Mouse (Mus musculus) intestine, embryonic 16.5 days (tissue): ENCODE data around the gene Akr1b10. TPM values are rescaled to one million over a fixed set of nuclear protein-coding genes. Genes with fewer than 3 reads are reported as not detected.

Experiments used
- ATAC-seq: fragments of 200-750 bp; cut with Nextera tagmentation; 2 replicates; pipeline ENCODE4 v1.8.0; 2017; ENCODE audit warnings: moderate TSS enrichment, moderate library complexity
- H3K27ac ChIP-seq: fragments of 300-500 bp; sonication (generic); 2 replicates; pipeline ENCODE4 v1.5.1; 2014; ENCODE audit warnings: mild to moderate bottlenecking, low read length
- H3K27me3 ChIP-seq: fragments of 300-500 bp; sonication (generic); replicated peaks from 2 replicates; pipeline ENCODE4 v1.6.1; 2014; ENCODE audit warnings: low read length, control low read depth, mixed read lengths; ENCODE audit not compliant: control insufficient read depth, insufficient read depth
- H3K36me3 ChIP-seq: fragments of 300-500 bp; sonication (generic); 2 replicates; pipeline ENCODE4 v1.6.1; 2014; ENCODE audit warnings: low read length, control low read depth; ENCODE audit not compliant: control insufficient read depth, insufficient read depth
- H3K4me1 ChIP-seq: fragments of 300-500 bp; sonication (generic); 2 replicates; pipeline ENCODE4 v1.6.1; 2014; ENCODE audit warnings: low read length, control low read depth, mixed read lengths; ENCODE audit not compliant: control insufficient read depth, insufficient read depth
- H3K4me2 ChIP-seq: fragments of 300-500 bp; sonication (generic); 2 replicates; pipeline ENCODE4 v1.6.1; 2014; ENCODE audit warnings: low read depth, low read length, control low read depth
- H3K4me3 ChIP-seq: fragments of 300-500 bp; sonication (generic); 2 replicates; pipeline ENCODE4 v1.5.1; 2014; ENCODE audit warnings: mild to moderate bottlenecking, low read length
- H3K9ac ChIP-seq: fragments of 300-500 bp; sonication (generic); 2 replicates; pipeline ENCODE4 v1.6.1; 2014; ENCODE audit warnings: low read depth, low read length
- H3K9me3 ChIP-seq: fragments of 300-500 bp; sonication (generic); 2 replicates; pipeline ENCODE4 v1.6.1; 2016; ENCODE audit warnings: low read length, control low read depth; ENCODE audit not compliant: control insufficient read depth
- WGBS: fragments of 180-500 bp; shearing (Covaris S2); extraction: QIAGEN DNeasy Blood & Tissue Kit; methylation state at CpG from one replicate; pipeline ENCODE4 v1.1.7; 2014; 5-methylcytosine and 5-hydroxymethylcytosine counted together
- polyA plus RNA-seq: library from polyadenylated mRNA; unstranded; fragments of >200 nt; fragmentation: Nextera tagmentation; extraction: Ambion mirVana; gene quantifications from 2 replicates; pipeline ENCODE4 v1.2.1, GENCODE M21; 2015

Akr1b10 gene
- polyA plus RNA-seq, 1 experiment from 2014 or later: 16.0 TPM

DNA sequence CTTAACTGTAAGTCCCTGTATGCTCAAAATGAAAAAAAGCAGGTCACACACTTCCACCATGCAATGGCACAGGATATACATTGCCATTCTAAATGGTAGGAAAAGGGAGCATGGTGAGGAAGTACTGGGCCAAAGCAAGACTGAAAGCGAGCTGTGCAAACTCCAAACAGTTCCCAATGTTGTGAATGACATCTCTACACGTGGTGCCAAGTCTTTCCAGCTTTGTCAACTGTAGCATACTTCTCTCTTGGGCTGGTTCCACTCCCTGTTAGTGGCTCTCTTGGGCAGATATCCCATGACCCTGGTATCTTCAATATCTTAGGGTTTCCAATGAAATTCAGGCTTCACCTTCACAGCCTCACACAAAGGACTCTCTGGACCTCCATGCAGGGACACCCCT is 55.0 kb downstream of the Akr1b10 start:
- no peak overlapping the region for H3K4me2 ChIP-seq
- no peaks in the 10 kb centered on the region for H3K36me3 ChIP-seq
- no peak overlapping the region for H3K4me3 ChIP-seq
- no peaks in the 10 kb centered on the region for H3K9me3 ChIP-seq
- WGBS: 59% methylated on average over 2 of the region's 2 CpGs
- no peaks in the 10 kb centered on the region for H3K27me3 ChIP-seq
- ATAC-seq: no peak
- no peaks in the 10 kb centered on the region for H3K4me1 ChIP-seq
- no peak overlapping the region for H3K9ac ChIP-seq
- no peak overlapping the region for H3K27ac ChIP-seq

DNA sequence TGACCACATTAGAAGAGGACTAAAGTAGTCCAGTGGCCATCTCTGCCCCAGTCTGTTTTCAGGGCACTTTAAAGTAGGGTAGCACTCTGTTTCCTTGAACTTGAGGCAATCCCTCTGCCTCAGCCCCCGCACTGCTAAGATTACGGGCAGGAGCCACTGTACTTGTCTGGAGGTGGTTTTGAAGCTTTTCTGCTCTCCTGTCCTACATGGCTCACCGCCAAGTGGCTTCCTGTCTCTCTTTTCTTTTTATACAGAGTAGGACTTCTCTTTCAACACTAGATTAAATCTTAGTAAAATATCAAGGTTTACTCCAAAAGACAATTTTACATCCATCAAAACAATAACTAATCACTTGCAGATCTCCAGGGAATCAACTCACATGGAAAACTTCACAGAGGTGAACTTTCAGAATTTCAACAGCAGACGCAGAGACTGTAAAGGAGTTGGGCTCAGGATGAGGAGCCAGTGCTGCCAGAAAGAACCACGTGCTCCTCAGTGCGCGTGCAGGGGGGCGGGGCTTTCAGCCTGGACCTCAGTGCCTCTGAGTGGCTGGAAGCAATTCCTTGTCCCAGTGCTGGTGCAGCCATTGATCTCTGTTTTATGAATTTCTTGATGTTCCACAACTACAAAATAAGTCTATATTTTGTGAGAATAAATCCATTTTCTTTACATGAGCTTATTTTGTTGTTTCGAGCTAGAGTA is 57.7 kb downstream of the Akr1b10 start:
- H3K27me3 ChIP-seq: no peaks in the 10 kb centered on the region
- H3K4me1 ChIP-seq: no peaks in the 10 kb centered on the region
- H3K36me3 ChIP-seq: no peaks in the 10 kb centered on the region
- H3K27ac ChIP-seq: no peak overlapping the region
- ATAC-seq: no peak
- H3K9ac ChIP-seq: no peak overlapping the region
- no peak overlapping the region for H3K4me3 ChIP-seq
- WGBS: 59% methylated on average over 9 of the region's 9 CpGs
- no peak overlapping the region for H3K4me2 ChIP-seq
- no peaks in the 10 kb centered on the region for H3K9me3 ChIP-seq

DNA sequence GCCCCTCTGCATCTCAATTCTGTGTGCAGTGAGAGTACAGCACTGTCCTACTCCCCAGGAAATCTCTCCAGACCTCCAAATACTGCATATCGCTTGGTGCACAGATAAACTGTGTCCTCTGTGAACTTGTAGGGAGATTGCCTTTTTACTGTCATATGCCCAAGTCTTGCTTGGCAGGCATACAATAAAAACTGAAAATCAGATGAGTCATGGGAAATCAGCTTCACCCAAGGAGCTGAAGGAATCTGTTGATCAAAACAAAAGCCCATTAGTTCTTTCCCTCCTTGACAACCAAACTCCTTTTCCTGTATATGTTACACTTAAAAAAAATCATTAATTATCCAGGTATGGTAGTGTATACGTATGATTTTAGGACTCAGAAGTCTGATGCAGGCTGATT is 59.8 kb downstream of the Akr1b10 start:
- no peaks in the 10 kb centered on the region for H3K36me3 ChIP-seq
- no peak overlapping the region for H3K27ac ChIP-seq
- no peaks in the 10 kb centered on the region for H3K9me3 ChIP-seq
- no peak overlapping the region for H3K9ac ChIP-seq
- 76% methylated on average over 2 of the region's 2 CpGs for WGBS
- H3K4me3 ChIP-seq: no peak overlapping the region
- ATAC-seq: no peak
- no peaks in the 10 kb centered on the region for H3K4me1 ChIP-seq
- H3K4me2 ChIP-seq: no peak overlapping the region
- no peaks in the 10 kb centered on the region for H3K27me3 ChIP-seq

Other genes starting within 250 kb of the Akr1b10 start
- 34.4 and 38.6 TPM in 2 replicates for gene Slc35b4, start 207.1 kb upstream of the Akr1b10 start, polyA plus RNA-seq
- 110 and 125 TPM in 2 replicates for gene Akr1b3, start 66.7 kb upstream of the Akr1b10 start, polyA plus RNA-seq
- gene Akr1b8, start 30.1 kb upstream of the Akr1b10 start, polyA plus RNA-seq: 3.3 and 4.8 TPM in 2 replicates
- gene Akr1b7, start 28.1 kb downstream of the Akr1b10 start, polyA plus RNA-seq: 0.70 and 39.6 TPM in 2 replicates
- gene Bpgm, start 92.0 kb downstream of the Akr1b10 start, polyA plus RNA-seq: 49.3 and 54.4 TPM in 2 replicates
- 283 and 336 TPM in 2 replicates for gene Cald1, start 214.3 kb downstream of the Akr1b10 start, polyA plus RNA-seq